Mouse (Mus musculus): ENCODE data around the gene Txnrd2. TPM values are rescaled to one million over a fixed set of nuclear protein-coding genes. Genes with fewer than 3 reads are reported as not detected.

Gene Txnrd2
- total RNA-seq, 2 experiments from 2014 or later, result 19.7 to 21.4 TPM

GRCm38 (mm10) chr16:18386972-18387371, 39.2 kb upstream of the Txnrd2 start:
- DNase-seq (ENCODE audit: low spot score in 2 of 2), result no peak
- Histone ChIP-seq H3K27ac (peak overlapping the region; percentile 23; the same call in 1 of the 2 replicates), H3K4me3 (no peak overlapping the region)
- no peak for TF ChIP-seq CTCF (conservative IDR thresholded peaks at IDR 0.05)

- TF ChIP-seq CTCF (conservative IDR thresholded peaks at IDR 0.05), result no peak
- no peak for DNase-seq (ENCODE audit: low spot score in 2 of 2)
- peak overlapping the region; percentile 51; the same call in 1 of the 2 replicates for H3K27ac ChIP-seq
- H3K4me3 ChIP-seq, result no peak overlapping the region
Measured at GRCm38 (mm10) chr16:18387704-18388582, 38.2 kb upstream of the Txnrd2 start.

- DNase-seq (ENCODE audit: low spot score in 2 of 2), result no peak
- peak overlapping the region; percentile 51; the same call in 1 of the 2 replicates for H3K27ac ChIP-seq
- H3K4me3 ChIP-seq, result no peak overlapping the region
- TF ChIP-seq CTCF (conservative IDR thresholded peaks at IDR 0.05), result no peak
Measured at GRCm38 (mm10) chr16:18388583-18389435, 37.4 kb upstream of the Txnrd2 start.

DNA sequence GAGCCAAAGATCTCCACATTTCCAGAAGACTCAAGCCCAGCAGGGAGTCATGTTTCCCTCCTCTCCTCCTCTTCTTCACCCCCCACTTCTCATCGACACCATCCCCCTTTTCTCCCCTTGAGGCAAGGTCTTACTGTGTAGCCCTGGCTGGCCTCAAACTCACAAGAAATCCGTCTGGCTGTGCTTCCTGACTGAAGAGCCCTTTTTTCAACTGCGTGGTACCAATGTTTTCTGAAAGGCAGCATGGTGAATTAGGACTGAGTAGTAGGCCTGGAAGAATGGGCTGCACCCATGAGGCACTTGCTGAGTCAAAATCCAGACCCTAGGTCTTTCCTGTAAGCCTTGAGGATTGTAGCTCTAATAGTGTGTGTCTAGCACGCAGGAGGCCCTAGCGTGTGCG, 35.8 kb upstream of the Txnrd2 start:
- DNase-seq (ENCODE audit: low spot score in 2 of 2), result no peak
- no peak for TF ChIP-seq CTCF (conservative IDR thresholded peaks at IDR 0.05)
- Histone ChIP-seq H3K27ac (no peak overlapping the region), H3K4me3 (no peak overlapping the region)

DNA sequence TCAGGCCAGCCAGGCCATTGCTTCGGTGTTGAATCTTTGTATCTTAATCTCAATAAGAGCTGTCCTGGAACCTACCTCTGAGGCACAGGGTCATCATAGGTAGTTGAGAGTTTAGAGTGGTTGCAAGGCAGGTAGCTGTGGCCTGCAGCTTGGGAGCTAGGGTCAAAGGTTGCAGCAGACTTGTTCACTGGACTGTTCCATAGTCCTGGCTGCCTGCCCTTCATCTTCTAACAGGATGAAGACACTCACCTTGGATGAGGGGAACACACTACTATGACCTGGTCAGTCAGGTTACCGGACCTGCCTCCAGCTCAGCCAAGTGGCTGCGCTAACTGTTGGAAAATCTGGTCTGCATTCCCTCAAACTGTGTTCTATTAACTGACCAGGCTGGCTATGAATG, 35.1 kb upstream of the Txnrd2 start:
- Histone ChIP-seq H3K27ac (no peak overlapping the region), H3K4me3 (no peak overlapping the region)
- no peak for DNase-seq (ENCODE audit: low spot score in 2 of 2)
- no peak for TF ChIP-seq CTCF (conservative IDR thresholded peaks at IDR 0.05)

- H3K4me3 ChIP-seq, result no peak overlapping the region
- no peak overlapping the region for H3K27ac ChIP-seq
- DNase-seq (ENCODE audit: low spot score in 2 of 2), result no peak
Measured at GRCm38 (mm10) chr16:18391728-18392127, 34.5 kb upstream of the Txnrd2 start.

DNA sequence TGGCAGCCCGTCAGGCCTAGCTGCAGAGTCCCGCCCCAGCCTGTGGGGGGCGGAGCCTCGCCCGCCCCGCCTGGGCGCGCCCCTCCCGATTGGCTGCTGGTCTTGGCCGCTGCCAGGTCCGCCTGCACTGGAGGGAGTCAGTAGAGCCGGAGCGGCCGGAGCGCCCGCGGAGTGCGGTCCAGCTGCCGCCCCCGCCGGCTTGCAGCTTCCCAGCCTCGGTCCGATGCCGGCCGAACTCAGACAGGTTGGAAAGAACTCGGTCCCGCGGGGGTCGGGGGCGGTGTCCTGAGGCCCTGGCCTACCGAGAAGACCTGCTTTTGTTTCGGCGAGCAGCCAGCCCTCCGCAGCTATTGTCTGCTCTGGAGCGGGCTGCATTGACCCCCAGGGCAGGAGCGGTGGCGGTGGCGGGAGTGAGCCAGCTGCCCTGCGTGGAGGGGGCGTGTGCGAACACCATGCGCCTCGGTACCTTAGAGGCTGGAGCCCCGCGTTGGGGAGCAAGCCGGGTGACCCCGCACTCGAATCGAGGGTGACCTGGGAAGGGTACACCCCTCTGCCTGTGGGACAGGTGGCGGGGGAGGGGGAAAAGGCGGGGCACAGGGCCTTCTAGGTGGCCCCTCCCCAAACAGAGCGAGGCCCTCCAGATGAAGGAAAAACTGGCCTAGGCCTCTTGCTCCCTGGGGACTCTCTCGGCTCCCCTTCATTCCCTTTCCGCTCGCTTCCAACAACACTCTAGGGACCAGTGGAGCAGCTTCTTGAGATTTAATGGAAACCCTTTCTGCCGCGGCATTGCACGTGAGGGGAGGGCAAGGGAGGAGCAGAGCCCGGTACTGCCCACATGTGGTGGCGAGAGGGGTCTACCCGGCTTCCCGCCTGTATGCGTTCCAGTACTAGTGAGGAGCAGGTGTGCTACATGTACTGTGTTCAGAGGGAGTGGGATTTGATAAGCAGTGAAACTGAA, 33.4 kb upstream of the Txnrd2 start:
- TF ChIP-seq CTCF (conservative IDR thresholded peaks at IDR 0.05), result peak; percentile 64
- peak overlapping the region; percentile 82 for H3K27ac ChIP-seq
- DNase-seq (ENCODE audit: low spot score in 2 of 2), result peak; percentile 65 to 76
- H3K4me3 ChIP-seq, result peak overlapping the region; percentile 73

More at GRCm38 (mm10) chr16:18391728-18392127, 34.5 kb upstream of the Txnrd2 start:
- no peak for TF ChIP-seq CTCF (conservative IDR thresholded peaks at IDR 0.05)

DNA sequence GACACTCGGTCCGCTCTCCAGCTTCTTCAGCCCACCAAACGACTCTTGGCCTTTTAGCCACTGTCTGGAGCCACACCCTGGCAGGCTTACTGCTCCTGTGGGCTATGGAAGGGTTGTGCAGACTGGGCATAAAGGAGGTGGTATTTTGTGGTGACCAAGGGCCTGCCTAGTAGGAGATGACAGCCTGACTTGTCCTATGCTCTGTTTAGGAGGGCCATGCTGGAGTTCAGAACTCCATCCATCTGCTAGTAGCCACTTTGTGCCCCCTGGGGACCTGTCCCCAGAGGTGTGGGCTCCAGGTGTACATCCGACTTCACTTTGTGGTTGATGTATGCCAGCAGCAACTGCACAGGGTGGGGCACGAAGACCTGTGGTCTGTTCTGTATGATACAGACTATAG, 32.6 kb upstream of the Txnrd2 start:
- no peak for DNase-seq (ENCODE audit: low spot score in 2 of 2)
- no peak for TF ChIP-seq CTCF (conservative IDR thresholded peaks at IDR 0.05)
- H3K4me3 ChIP-seq, result no peak overlapping the region; the same call in 1 of the 2 replicates
- 0 out of 2 replicates have a peak overlapping the region, but pooled peaks have one; percentile 82 for H3K27ac ChIP-seq

DNA sequence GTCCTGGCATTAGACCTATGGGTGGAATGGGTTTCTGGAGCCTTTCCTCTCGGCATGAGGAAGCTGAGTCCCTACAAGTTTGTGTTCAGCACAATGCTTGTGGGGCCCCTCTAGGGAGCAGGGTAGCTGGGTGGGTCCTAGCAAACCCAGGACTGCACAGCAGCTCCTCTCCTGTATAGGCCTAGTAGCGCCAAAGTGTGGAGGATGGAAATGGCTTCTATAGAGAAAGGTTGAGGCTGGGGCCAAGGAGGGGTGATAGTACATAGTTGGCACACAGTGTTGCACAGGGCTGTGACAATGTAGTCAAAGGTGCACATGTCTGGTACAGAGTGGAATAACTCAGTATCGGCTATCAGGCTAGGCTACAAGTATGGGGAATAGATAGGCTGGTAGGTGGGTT, 32.1 kb upstream of the Txnrd2 start:
- DNase-seq (ENCODE audit: low spot score in 2 of 2), result no peak
- TF ChIP-seq CTCF (conservative IDR thresholded peaks at IDR 0.05), result no peak
- H3K4me3 ChIP-seq, result no peak overlapping the region
- no peak overlapping the region for H3K27ac ChIP-seq

GRCm38 (mm10) chr16:18394777-18395619, 31.2 kb upstream of the Txnrd2 start:
- H3K4me3 ChIP-seq, result no peak overlapping the region
- no peak for TF ChIP-seq CTCF (conservative IDR thresholded peaks at IDR 0.05)
- DNase-seq (ENCODE audit: low spot score in 2 of 2), result no peak
- H3K27ac ChIP-seq, result peak overlapping the region; percentile 46; the same call in 1 of the 2 replicates

DNA sequence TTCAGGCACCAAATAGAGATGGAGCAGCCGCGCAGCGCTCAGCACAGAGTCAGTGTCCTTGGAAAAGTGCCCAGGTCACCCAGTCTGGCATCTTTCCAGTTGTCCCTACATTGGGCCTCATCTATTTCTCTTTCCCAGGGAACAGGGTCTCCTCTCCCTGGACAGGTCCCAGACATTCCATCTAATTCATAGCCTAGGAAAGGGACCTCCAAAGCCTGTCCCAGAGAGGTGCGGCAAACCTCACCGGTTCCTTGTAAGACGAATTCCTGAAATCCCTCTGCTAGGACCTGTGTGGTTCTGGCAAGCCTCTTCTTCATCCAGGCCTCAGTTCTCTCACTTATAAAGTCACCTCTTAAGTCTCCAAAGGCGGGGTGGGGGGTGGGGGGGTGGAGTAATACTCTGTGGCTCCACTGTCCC, 30.6 kb upstream of the Txnrd2 start:
- peak overlapping the region; percentile 21; the same call in 1 of the 2 replicates for H3K27ac ChIP-seq
- no peak for TF ChIP-seq CTCF (conservative IDR thresholded peaks at IDR 0.05)

More for the DNA sequence above, 30.6 kb upstream of the Txnrd2 start:
- no peak for DNase-seq (ENCODE audit: low spot score in 2 of 2)
- no peak overlapping the region for H3K4me3 ChIP-seq
